Mouse (Mus musculus) neural tube, embryonic 12.5 days (tissue): ENCODE data around the gene Tecpr1. TPM values are rescaled to one million over a fixed set of nuclear protein-coding genes. Genes with fewer than 3 reads are reported as not detected.

ENCODE experiments used
- ATAC-seq: fragments of 200-750 bp; cut with Nextera tagmentation; 2 replicates; pipeline ENCODE4 v1.8.0; 2017; ENCODE audit warnings: low read depth, mild to moderate bottlenecking, moderate TSS enrichment, moderate library complexity; ENCODE audit not compliant: low FRiP score
- H3K27ac ChIP-seq: fragments of 300-500 bp; sonication (generic); 2 replicates; pipeline ENCODE4 v1.5.1; 2016
- H3K27me3 ChIP-seq: fragments of 300-500 bp; sonication (generic); replicated peaks from 2 replicates; pipeline ENCODE4 v1.6.1; 2016; ENCODE audit warnings: mild to moderate bottlenecking
- H3K36me3 ChIP-seq: fragments of 300-500 bp; sonication (generic); 2 replicates; pipeline ENCODE4 v1.6.1; 2016; ENCODE audit warnings: mild to moderate bottlenecking
- H3K4me1 ChIP-seq: fragments of 300-500 bp; sonication (generic); 2 replicates; pipeline ENCODE4 v1.6.1; 2016
- H3K4me2 ChIP-seq: fragments of 300-500 bp; sonication (generic); replicated peaks from 2 replicates; pipeline ENCODE4 v1.6.1; 2016; ENCODE audit warnings: mild to moderate bottlenecking
- H3K4me3 ChIP-seq: fragments of 300-500 bp; sonication (generic); 2 replicates; pipeline ENCODE4 v1.5.1; 2016
- H3K9ac ChIP-seq: fragments of 300-500 bp; sonication (generic); 2 replicates; pipeline ENCODE4 v1.6.1; 2016; ENCODE audit warnings: mild to moderate bottlenecking
- H3K9me3 ChIP-seq: fragments of 300-500 bp; sonication (generic); 2 replicates; pipeline ENCODE4 v1.6.1; 2016; ENCODE audit warnings: mild to moderate bottlenecking
- WGBS: fragments of 180-500 bp; shearing (Covaris S2); methylation state at CpG from one replicate; pipeline ENCODE4 v1.1.7; 2016; 5-methylcytosine and 5-hydroxymethylcytosine counted together
- polyA plus RNA-seq: library from polyadenylated mRNA; unstranded; fragments of >200 nt; fragmentation: Nextera tagmentation; extraction: Ambion mirVana; gene quantifications from 2 replicates; pipeline ENCODE4 v1.2.1, GENCODE M21; 2016

The Tecpr1 gene
- polyA plus RNA-seq, 1 experiment from 2014 or later: 35.5 TPM

DNA sequence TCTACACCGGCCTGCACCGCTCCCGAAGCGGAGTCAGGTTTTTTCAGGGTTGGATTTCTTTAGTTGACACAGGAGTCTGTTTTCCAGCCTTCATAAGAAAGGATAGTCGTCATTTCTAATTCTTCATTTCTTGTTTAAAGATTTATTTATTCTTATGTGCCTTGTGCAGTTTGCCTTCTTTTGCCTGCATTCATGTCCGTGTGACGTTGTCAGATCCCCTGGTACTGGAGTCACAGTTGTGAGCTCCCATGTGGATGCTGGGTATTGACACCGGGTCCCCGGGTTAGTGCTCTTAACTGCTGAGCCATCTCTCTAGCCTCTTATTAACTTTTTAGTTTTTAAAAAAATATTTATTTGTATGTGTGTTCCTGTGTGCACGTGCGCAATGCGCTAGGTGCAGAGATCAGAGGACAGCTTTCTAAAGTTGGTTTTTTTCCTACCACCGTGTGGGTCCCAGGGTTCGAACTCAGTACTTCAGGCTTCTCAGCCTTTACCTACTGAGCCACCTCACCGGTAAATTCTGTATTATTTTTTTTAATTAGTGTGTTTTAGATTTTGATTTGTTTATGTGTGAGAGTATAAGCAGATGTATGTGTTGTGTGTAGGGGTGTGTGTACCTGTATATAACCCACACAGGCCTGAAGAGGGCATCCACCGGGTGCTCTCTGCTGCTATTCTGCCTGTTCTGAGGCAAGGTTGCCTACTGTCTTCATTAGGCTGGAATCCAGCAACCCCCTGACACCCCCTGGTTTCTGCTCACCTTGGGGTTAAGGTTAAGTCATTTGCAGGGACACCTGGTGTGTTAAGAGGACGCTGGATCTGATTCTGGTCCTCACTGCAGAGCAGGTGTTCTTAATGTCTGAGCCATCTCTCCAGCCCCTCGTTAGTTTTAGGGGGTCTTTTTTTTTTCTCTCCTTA, 743 bp upstream of the Tecpr1 start:
- Histone ChIP-seq H3K9ac (peak overlapping the region; percentile 62), H3K36me3 (no peaks in the 10 kb centered on the region), H3K4me3 (peak overlapping the region; percentile 66), H3K27ac (no peak overlapping the region), H3K4me1 (peaks cover 16% of the 10 kb centered on the region), H3K27me3 (no peaks in the 10 kb centered on the region), H3K9me3 (no peaks in the 10 kb centered on the region), H3K4me2 (peak overlapping the region; percentile 84)
- WGBS: 27% methylated on average over 18 of the region's 18 CpGs
- ATAC-seq: 0 out of 2 replicates have a peak, but pooled peaks have one; percentile 46

DNA sequence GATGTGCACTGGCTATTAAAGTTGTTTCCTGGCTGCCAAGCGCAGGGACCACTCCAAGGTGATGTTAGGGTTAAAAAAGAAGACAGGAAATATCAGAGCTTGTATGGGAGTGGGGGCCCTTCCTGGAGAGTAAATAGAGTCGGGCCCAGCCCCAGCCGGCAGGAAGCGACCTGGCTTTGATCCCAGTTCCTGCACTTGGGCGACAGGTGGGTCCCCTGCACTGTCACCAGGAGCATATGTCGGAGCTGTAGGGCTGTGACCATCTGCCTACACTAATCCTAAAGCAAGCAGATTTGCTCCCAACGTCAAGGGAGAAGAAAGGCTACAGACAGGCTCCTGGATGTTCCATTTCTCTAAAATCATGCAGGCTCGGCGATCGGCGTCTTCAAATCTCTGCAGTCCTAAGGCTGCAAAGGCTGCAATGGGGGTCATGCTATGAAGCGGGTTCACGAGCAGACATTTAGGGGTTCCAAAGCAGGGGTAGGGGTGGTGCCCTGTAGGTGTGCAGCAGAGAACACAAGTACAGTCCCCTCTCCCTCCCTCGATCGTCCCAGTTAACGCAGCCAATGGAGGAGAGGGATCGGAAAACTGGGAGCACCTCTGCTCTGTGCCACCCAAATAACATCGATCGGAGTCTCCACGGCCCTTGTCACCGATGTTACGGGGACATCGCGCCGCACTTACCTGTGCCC, 458 bp downstream of the Tecpr1 start:
- ATAC-seq: peak; percentile 81
- H3K9me3 ChIP-seq: no peaks in the 10 kb centered on the region
- WGBS: 5% methylated on average over 25 of the region's 25 CpGs
- peak overlapping the region; percentile 66 for H3K4me3 ChIP-seq
- H3K4me1 ChIP-seq: peaks cover 17% of the 10 kb centered on the region
- peak overlapping the region; percentile 62 for H3K9ac ChIP-seq
- H3K36me3 ChIP-seq: no peaks in the 10 kb centered on the region
- H3K27me3 ChIP-seq: no peaks in the 10 kb centered on the region
- no peak overlapping the region for H3K27ac ChIP-seq
- H3K4me2 ChIP-seq: peak overlapping the region; percentile 84

DNA sequence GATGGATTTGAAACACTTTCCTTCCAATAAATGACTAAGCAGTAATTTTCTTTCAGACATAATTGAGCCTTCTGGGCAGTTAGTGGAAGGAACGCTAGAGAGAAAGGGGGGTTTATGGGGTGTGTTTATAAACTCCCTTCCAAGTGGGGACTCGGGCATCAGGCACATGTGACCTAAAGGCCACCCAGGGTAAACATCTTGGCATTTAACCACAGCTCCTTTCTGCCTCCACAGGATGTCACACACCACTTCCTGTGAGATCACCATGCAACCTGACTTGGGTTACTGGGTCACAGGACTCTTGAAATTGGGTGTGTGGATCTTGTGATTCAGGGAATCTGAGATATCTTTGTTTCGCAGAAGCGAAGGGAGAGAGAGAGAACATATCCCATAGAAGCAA, 2.1 kb downstream of the Tecpr1 start:
- Histone ChIP-seq H3K27me3 (no peaks in the 10 kb centered on the region), H3K4me3 (no peak overlapping the region), H3K9me3 (no peaks in the 10 kb centered on the region), H3K9ac (no peak overlapping the region), H3K4me1 (peaks cover 17% of the 10 kb centered on the region), H3K4me2 (no peak overlapping the region), H3K27ac (no peak overlapping the region), H3K36me3 (peaks cover 6% of the 10 kb centered on the region; the same call in 1 of the 2 replicates)
- ATAC-seq: no peak
- 78% methylated on average over 4 of the region's 4 CpGs for WGBS

DNA sequence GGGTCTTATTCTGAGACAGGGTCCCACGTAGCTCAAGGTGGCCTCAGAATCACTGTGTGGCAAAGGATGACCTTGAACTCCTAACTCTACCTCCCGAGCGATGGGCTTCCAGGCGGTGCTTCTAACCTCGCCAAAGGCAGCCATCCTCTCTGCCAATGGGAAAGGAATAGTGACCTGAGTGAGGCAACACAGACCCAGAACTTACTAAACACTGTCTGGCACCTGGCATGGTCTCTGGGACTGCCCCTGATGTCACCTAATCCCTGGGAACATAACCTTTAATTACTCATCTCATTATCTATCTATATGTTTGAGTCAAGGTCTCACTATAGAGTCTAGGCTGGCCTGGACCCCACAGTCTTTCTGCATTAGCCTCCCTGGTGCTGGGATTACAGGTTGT, 3.5 kb downstream of the Tecpr1 start:
- Histone ChIP-seq H3K4me3 (no peak overlapping the region), H3K9me3 (no peaks in the 10 kb centered on the region), H3K27ac (no peak overlapping the region), H3K27me3 (no peaks in the 10 kb centered on the region), H3K4me2 (no peak overlapping the region), H3K4me1 (peaks cover 17% of the 10 kb centered on the region), H3K36me3 (peaks cover 15% of the 10 kb centered on the region), H3K9ac (no peak overlapping the region)
- ATAC-seq: no peak
- 94% methylated on average over 5 of the region's 5 CpGs for WGBS

DNA sequence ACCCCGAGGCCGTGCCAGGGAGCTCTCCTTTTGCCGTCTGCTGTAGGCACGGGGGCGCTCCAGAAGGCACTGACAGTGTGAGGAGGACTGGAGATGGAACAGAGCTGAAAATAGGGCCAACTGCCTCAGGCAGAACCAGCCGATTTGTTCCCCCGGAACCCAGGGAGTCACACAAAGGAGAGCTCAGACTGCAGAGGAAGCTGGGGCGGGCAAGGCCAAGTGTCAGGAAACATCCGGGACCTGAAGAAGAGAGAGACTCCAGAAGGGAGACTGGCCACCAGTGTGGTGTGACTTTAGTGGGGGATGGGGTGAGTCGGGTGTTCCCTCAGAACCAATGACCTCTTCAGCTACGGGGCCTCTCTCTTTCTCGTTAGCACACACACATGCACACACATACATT, 4.1 kb downstream of the Tecpr1 start:
- no peak overlapping the region for H3K27ac ChIP-seq
- WGBS: 78% methylated on average over 12 of the region's 12 CpGs

DNA sequence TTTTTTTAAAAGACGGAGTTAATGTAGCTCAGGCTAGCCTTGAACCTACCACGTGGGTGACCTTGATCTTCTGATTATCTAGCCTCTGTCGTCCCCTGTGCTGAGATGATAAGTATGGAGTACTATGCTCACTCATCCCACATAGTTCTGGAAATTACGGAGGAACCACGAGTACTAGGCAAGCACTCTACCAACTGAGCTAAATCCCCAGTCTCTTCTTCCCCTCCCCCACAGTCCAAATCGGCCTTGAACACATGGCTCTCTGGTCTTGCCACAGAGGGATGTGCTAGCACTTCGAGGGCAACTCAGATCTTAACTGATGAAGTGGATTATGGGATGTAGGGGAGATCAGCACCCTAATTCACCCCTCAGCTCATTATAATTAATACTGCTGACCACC, 5.4 kb downstream of the Tecpr1 start:
- 93% methylated on average over 7 of the region's 7 CpGs for WGBS
- Histone ChIP-seq H3K9ac (no peak overlapping the region), H3K36me3 (peaks cover 26% of the 10 kb centered on the region), H3K4me3 (no peak overlapping the region), H3K4me2 (no peak overlapping the region), H3K27ac (no peak overlapping the region), H3K27me3 (no peaks in the 10 kb centered on the region), H3K4me1 (peaks cover 17% of the 10 kb centered on the region), H3K9me3 (no peaks in the 10 kb centered on the region)
- ATAC-seq: no peak

More for the DNA sequence above, 4.1 kb downstream of the Tecpr1 start:
- no peaks in the 10 kb centered on the region for H3K9me3 ChIP-seq
- H3K27me3 ChIP-seq: no peaks in the 10 kb centered on the region
- H3K36me3 ChIP-seq: peaks cover 15% of the 10 kb centered on the region
- no peak for ATAC-seq
- H3K4me3 ChIP-seq: no peak overlapping the region
- H3K9ac ChIP-seq: no peak overlapping the region
- H3K4me2 ChIP-seq: no peak overlapping the region
- H3K4me1 ChIP-seq: peaks cover 17% of the 10 kb centered on the region

DNA sequence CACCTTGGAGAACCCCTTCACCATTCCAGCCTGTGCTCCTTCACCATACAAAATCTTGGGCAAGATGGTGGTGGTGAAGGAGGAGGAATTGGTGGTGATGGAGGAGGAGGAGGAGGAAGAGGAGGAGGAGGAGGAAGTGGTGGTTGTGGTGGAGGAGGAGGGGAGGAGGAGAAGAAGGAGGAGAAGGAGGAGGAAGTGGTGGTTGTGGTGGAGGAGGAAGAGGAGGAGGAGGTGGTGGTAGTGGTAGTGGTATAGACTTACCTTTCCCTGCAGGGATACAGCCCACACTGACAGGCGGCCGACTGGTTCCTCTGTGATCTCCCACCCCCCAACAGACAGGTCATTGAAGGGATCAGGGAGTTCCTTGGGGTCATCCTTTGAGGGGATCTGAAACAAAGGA, 7.4 kb downstream of the Tecpr1 start:
- no peak overlapping the region for H3K4me3 ChIP-seq
- H3K27me3 ChIP-seq: no peaks in the 10 kb centered on the region
- no peak overlapping the region for H3K4me2 ChIP-seq
- 95% methylated on average over 2 of the region's 2 CpGs for WGBS
- ATAC-seq: no peak
- H3K9me3 ChIP-seq: no peaks in the 10 kb centered on the region
- H3K4me1 ChIP-seq: 0 out of 2 replicates have a peak, but pooled peaks cover 5% of the 10 kb centered on the region
- H3K9ac ChIP-seq: no peak overlapping the region
- H3K36me3 ChIP-seq: peaks cover 38% of the 10 kb centered on the region
- H3K27ac ChIP-seq: no peak overlapping the region

DNA sequence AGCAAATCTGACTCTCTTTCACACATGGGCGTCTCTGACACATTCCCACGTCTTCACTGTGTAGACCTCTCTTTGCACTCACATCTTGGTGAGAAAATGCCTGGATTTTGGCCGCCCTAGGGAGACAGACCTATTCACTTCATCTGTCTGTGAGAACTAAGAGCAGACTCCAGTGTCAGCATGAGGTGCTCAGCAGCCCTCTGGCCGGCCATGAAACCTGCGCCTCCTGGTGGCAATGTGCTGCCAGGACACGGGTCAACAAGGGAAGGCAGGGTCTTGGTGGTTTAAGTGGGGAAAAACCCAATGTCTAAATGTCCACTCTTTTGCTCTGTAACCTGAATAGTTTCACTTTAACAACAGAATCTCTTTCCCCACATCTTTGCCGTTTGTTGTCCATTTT, 9.0 kb downstream of the Tecpr1 start:
- WGBS: 32% methylated on average over 7 of the region's 7 CpGs
- Histone ChIP-seq H3K27ac (no peak overlapping the region), H3K9ac (no peak overlapping the region), H3K4me2 (no peak overlapping the region), H3K36me3 (peaks cover 53% of the 10 kb centered on the region), H3K4me1 (0 out of 2 replicates have a peak, but pooled peaks cover 5% of the 10 kb centered on the region), H3K4me3 (no peak overlapping the region), H3K9me3 (no peaks in the 10 kb centered on the region), H3K27me3 (no peaks in the 10 kb centered on the region)
- no peak for ATAC-seq

DNA sequence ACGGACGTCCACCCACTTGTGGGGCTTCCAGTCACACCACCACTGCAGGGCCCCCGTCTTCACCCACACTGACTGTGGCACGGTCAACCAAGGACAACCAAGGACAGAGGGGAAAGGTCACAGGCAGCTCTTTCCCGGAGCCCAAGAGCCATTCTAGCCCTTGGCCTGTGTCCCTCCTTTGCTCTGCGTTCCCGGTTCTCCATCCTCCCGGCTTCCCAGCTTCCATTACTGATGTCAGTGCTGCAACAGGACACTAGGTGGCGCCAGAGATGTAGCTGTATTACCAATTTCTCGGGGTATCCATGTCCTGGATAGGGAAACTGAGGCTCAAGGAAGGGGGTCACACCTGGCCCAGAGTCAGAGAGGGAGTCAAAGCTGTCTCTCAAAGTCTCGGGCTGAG, 15.9 kb downstream of the Tecpr1 start:
- no peaks in the 10 kb centered on the region for H3K4me1 ChIP-seq
- no peak for ATAC-seq
- WGBS: 50% methylated on average over 11 of the region's 11 CpGs
- H3K27ac ChIP-seq: no peak overlapping the region
- H3K36me3 ChIP-seq: peaks cover 78% of the 10 kb centered on the region
- no peak overlapping the region for H3K9ac ChIP-seq
- H3K4me3 ChIP-seq: no peak overlapping the region
- H3K9me3 ChIP-seq: 0 out of 2 replicates have a peak, but pooled peaks cover 1% of the 10 kb centered on the region
- no peaks in the 10 kb centered on the region for H3K27me3 ChIP-seq
- no peak overlapping the region for H3K4me2 ChIP-seq

DNA sequence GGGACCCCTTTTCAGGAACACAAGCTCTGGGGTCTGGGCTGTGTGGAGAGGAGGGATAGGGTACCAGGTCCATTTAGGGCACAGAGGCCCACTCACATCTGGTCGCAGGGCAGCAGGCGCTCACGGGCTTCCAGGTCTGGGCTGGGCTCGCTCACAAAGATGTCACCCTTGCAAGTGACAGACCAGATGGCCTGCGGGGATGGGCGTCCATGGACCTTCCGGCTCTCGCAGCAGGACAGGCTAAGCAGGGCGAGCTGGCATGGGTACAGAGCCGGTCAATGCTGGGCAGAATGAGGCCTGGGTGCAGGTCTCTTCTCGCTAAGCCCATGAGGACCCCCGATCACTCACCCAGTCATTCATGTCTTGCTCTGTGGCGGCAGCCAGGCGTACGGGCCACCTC, 17.3 kb downstream of the Tecpr1 start:
- WGBS: 94% methylated on average over 15 of the region's 15 CpGs
- peaks cover 77% of the 10 kb centered on the region for H3K36me3 ChIP-seq

DNA sequence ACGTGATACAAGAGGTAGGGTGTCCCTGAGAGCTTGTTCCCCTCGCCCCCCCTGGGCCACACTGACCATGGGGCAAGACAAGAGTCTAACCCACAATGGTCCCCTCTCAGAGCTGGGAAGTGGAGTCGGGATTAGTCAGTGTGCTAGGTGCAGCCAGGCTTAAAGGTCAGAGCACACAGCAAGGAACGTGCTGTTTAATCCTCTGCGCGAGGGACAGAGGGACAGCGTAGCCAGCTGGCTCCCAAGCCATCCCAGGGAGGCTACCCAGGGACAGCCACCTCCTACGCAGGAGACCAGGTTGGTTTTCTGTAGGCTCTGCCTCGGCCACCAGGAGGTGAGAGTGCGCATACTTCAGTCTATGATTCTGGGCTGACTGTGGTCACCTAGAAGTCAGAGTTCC, 18.5 kb downstream of the Tecpr1 start:
- H3K4me2 ChIP-seq: no peak overlapping the region
- no peak overlapping the region for H3K4me3 ChIP-seq
- no peak for ATAC-seq
- H3K4me1 ChIP-seq: no peaks in the 10 kb centered on the region
- 83% methylated on average over 10 of the region's 10 CpGs for WGBS
- no peak overlapping the region for H3K9ac ChIP-seq
- H3K27me3 ChIP-seq: no peaks in the 10 kb centered on the region
- H3K9me3 ChIP-seq: 0 out of 2 replicates have a peak, but pooled peaks cover 3% of the 10 kb centered on the region
- no peak overlapping the region for H3K27ac ChIP-seq
- peaks cover 72% of the 10 kb centered on the region for H3K36me3 ChIP-seq

More for the DNA sequence above, 17.3 kb downstream of the Tecpr1 start:
- Histone ChIP-seq H3K27ac (no peak overlapping the region), H3K4me1 (no peaks in the 10 kb centered on the region), H3K4me2 (no peak overlapping the region), H3K4me3 (no peak overlapping the region), H3K9ac (no peak overlapping the region), H3K27me3 (no peaks in the 10 kb centered on the region), H3K9me3 (0 out of 2 replicates have a peak, but pooled peaks cover 3% of the 10 kb centered on the region)
- ATAC-seq: no peak

DNA sequence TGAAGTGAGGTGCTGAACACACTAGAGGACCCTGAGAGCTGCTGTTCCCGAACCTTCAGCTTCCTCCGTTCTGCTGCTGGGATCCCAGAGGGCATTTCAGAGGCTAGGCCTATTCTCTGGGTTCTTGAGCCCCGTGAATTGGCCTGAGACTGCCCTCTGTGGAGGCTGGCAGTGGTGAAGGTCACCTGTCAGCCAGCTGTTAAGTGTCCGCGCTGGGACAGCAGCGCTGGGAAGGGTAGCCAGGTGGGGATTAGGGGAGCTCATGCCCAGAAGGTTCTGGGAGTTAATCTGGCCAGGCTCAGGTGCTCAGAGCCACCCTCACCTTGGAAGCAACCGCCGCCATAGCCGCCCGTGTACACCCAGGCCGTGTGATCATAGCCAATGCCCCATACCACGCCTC, 19.1 kb downstream of the Tecpr1 start:
- Histone ChIP-seq H3K4me3 (no peak overlapping the region), H3K4me1 (no peaks in the 10 kb centered on the region), H3K27me3 (no peaks in the 10 kb centered on the region), H3K36me3 (peaks cover 67% of the 10 kb centered on the region), H3K9me3 (0 out of 2 replicates have a peak, but pooled peaks cover 3% of the 10 kb centered on the region), H3K9ac (no peak overlapping the region), H3K4me2 (no peak overlapping the region), H3K27ac (no peak overlapping the region)
- no peak for ATAC-seq
- WGBS: 90% methylated on average over 12 of the region's 12 CpGs
